Mouse (Mus musculus) ES-E14 (cell line): ENCODE results near the gene Ckm.

Experiments
- CHD2 ChIP-seq: IDR thresholded peaks from 2 replicates; pipeline ENCODE4 v1.6.1; 2014; ENCODE audit warnings: mild to moderate bottlenecking, low read depth, low read length, inconsistent platforms
- HCFC1 ChIP-seq: IDR thresholded peaks from 2 replicates; pipeline ENCODE4 v1.6.1; 2012; ENCODE audit warnings: low read length, inconsistent platforms, borderline replicate concordance; ENCODE audit not compliant: insufficient read depth
- MAFK ChIP-seq: IDR thresholded peaks from 2 replicates; pipeline ENCODE4 v1.6.1; 2014; ENCODE audit warnings: mild to moderate bottlenecking, low read depth, low read length, inconsistent platforms; ENCODE audit not compliant: insufficient read depth
- ZC3H11A ChIP-seq: IDR thresholded peaks from 2 replicates; pipeline ENCODE4 v1.6.1; 2012; ENCODE audit warnings: low read depth, mild to moderate bottlenecking, inconsistent platforms, low read length, borderline replicate concordance

DNA sequence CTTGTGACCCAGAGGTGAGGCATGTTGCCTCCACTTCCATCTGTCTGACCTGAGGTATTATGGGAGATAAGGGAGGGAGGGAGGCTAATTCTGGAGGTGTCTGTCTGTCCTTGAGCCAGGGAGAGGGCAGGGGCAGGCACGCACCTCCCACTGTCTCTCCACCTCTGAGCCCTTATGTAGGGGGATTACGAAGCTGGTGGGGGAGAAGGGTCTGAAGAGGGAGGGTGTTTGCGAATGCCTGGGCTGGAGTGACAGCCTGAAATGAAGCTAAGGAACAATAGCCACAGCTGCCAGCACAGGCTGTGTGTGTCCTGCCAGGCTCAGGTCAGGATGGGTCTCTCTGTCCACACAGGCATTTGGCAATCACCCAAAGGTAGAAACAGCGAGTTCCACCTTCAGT, 42.3 kb upstream of the Ckm start:
- TF ChIP-seq CHD2 (no peak), HCFC1 (no peak), MAFK (no peak), ZC3H11A (no peak)
